ENCODE assay signal across 17 mouse cellular contexts in the genomic region with DNA sequence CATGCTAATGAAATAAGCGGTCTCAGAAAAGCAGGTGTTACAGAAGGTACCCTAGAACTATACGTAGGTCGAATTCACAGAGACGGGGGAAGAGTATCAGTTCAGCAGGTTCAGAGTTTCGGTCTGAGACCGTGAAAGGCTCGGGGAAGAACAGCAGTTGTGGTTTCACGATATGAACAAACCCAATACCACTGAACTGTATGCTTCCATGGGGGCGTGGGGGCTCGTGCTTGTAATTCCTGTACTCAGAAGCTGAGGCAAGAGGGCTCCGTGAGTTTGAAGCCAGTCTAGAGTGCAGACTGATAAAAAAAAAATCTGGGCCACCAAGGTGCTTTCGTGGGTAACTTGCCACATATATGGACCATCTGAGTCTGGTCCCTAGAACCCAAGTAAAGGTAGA. TPM values are rescaled to one million over a fixed set of nuclear protein-coding genes. Genes with fewer than 3 reads are reported as not detected.
A peak's percentile ranks its signal among the peaks of the same experiment; 100 is the strongest.
DNase-seq lines count a peak whose midpoint lies in the region; ATAC-seq and TF ChIP-seq lines count a peak whose summit lies in the region.
"Had no signal": no experiment of that assay in that cellular context is flagged by ENCODE, and none has a peak within 500 bp of the region (broad histone marks: within the 10 kb centered on the region; RNA-seq: fewer than 3 reads in every experiment).

No protein-coding gene starts in this region.

- TF ChIP-seq POLR2A in CH12.LX (IDR thresholded peaks at IDR 0.05; ENCODE audit: low read depth, low read length) = no peak

- no peaks in the 10 kb centered on the region for H3K79me2 ChIP-seq in CH12.LX (replicated peaks; ENCODE audit: control insufficient read depth, extremely low read depth, insufficient read depth, poor library complexity, severe bottlenecking)

- TF ChIP-seq EP300 in CH12.LX (IDR thresholded peaks at IDR 0.05; ENCODE audit: low read length) = peak; percentile 96

- DNase-seq in forebrain, embryonic 14.5 days (ENCODE audit: low spot score) = no peak
- peak; percentile 49 for DNase-seq in CD4-positive helper T cell, adult 2 months (ENCODE audit: low read depth, low spot score)
- peak; percentile 78 for DNase-seq in CH12.LX (ENCODE audit: extremely low read depth)
- peak; percentile 75 for DNase-seq in induced T-regulatory cell, adult 2 months (ENCODE audit: low read depth)
- DNase-seq in urinary bladder, adult 18-20 months (ENCODE audit: low spot score in 2 of 2) = no peak
- DNase-seq in heart, adult 8-10 months (ENCODE audit: low spot score) = no peak
- DNase-seq: adrenal gland, postnatal 10 days; gastrocnemius, postnatal 36 days; heart, adult 18-20 months; kidney, adult 2 months had no signal

- in situ Hi-C loops in CH12.LX (cut with MboI; ENCODE audit: low pct_ligation_motif_present, low pct_unique_long_range_greater_than_20kb, low sequenced_read_pairs) = no loop called here

- H3K36me3 ChIP-seq in forebrain, embryonic 14.5 days (ENCODE audit: control insufficient read depth, insufficient read depth, low read length) = no peaks in the 10 kb centered on the region
- H3K36me3 ChIP-seq in forebrain, embryonic 16.5 days (ENCODE audit: control insufficient read depth, insufficient read depth) = no peaks in the 10 kb centered on the region
- no peaks in the 10 kb centered on the region for H3K36me3 ChIP-seq in CH12.LX (replicated peaks in 1 of 2; ENCODE audit: control insufficient read depth in 1 of 2, insufficient read depth in 1 of 2, low read length in 1 of 2)
- H3K36me3 ChIP-seq: embryonic facial prominence, embryonic 10.5 days; heart, embryonic 12.5 days had no signal

- peak overlapping the region; percentile 18; the same call in 1 of the 2 replicates for H3K27ac ChIP-seq in forebrain, embryonic 14.5 days (ENCODE audit: low read depth, low read length)
- no peak overlapping the region for H3K27ac ChIP-seq in forebrain, embryonic 16.5 days (ENCODE audit: low read length)
- no peak overlapping the region for H3K27ac ChIP-seq in CH12.LX (ENCODE audit: insufficient read depth, low read depth)
- H3K27ac ChIP-seq: embryonic facial prominence, embryonic 10.5 days; hindbrain, embryonic 10.5 days; hindbrain, embryonic 14.5 days had no signal

- no peak overlapping the region for H3K4me3 ChIP-seq in forebrain, embryonic 14.5 days (ENCODE audit: low read depth, low read length)
- H3K4me3 ChIP-seq in forebrain, embryonic 16.5 days (replicated peaks; ENCODE audit: low read length) = no peak overlapping the region
- H3K4me3 ChIP-seq in CH12.LX (replicated peaks in 1 of 3; ENCODE audit: low read depth in 2 of 3, low read length in 2 of 3, poor library complexity in 1 of 3) = no peak overlapping the region
- H3K4me3 ChIP-seq: embryonic facial prominence, embryonic 10.5 days; forebrain, embryonic 13.5 days; heart, embryonic 12.5 days; hindbrain, embryonic 10.5 days had no signal

- ATAC-seq in forebrain, embryonic 14.5 days = no peak
- no peak for ATAC-seq in forebrain, embryonic 16.5 days
- ATAC-seq: forebrain, embryonic 13.5 days; intestine, embryonic 16.5 days had no signal

- no peaks in the 10 kb centered on the region for H3K4me1 ChIP-seq in forebrain, embryonic 14.5 days (ENCODE audit: control insufficient read depth, insufficient read depth, low read length)
- peaks cover 10% of the 10 kb centered on the region; the same call in 1 of the 2 replicates for H3K4me1 ChIP-seq in forebrain, embryonic 16.5 days (replicated peaks; ENCODE audit: control insufficient read depth, insufficient read depth, low read length)
- peaks cover 11 to 19% of the 10 kb centered on the region in 2 experiments; a peak in 3 of 4 replicates for H3K4me1 ChIP-seq in CH12.LX (ENCODE audit: control insufficient read depth in 1 of 2, insufficient read depth in 2 of 2)
- H3K4me1 ChIP-seq: forebrain, embryonic 13.5 days; heart, embryonic 12.5 days had no signal

- no peaks in the 10 kb centered on the region for H3K27me3 ChIP-seq in forebrain, embryonic 14.5 days (replicated peaks; ENCODE audit: control insufficient read depth, insufficient read depth, low read length)
- no peaks in the 10 kb centered on the region for H3K27me3 ChIP-seq in forebrain, embryonic 16.5 days (replicated peaks; ENCODE audit: control insufficient read depth, insufficient read depth, low read length)
- H3K27me3 ChIP-seq in CH12.LX (replicated peaks) = peaks cover 2% of the 10 kb centered on the region
- H3K27me3 ChIP-seq: forebrain, embryonic 13.5 days had no signal

- H3K9me3 ChIP-seq in forebrain, embryonic 14.5 days (replicated peaks; ENCODE audit: control insufficient read depth, low read length) = no peaks in the 10 kb centered on the region
- no peaks in the 10 kb centered on the region for H3K9me3 ChIP-seq in forebrain, embryonic 16.5 days (ENCODE audit: control insufficient read depth, low read length)
- peaks cover 10% of the 10 kb centered on the region for H3K9me3 ChIP-seq in CH12.LX (replicated peaks; ENCODE audit: low read length)
- H3K9me3 ChIP-seq: forebrain, embryonic 13.5 days had no signal

- WGBS in forebrain, embryonic 14.5 days = 88% methylated on average over 12 of the region's 12 CpGs
- whole genome bisulfite sequencing in forebrain, embryonic 16.5 days = 88% methylated on average over 12 of the region's 12 CpGs

- no peak for TF ChIP-seq RAD21 in CH12.LX (IDR thresholded peaks at IDR 0.05; ENCODE audit: low read depth, low read length)

- no peak for TF ChIP-seq CTCF in CH12.LX (conservative IDR thresholded peaks at IDR 0.05 in 1 of 2, IDR thresholded peaks at IDR 0.05 in 1 of 2; ENCODE audit: low read depth in 2 of 2, low read length in 2 of 2)

- dilution Hi-C loops in CH12.LX (cut with MboI; ENCODE audit: extremely low pct_ligation_motif_present, extremely low pct_unique_long_range_greater_than_20kb, low sequenced_read_pairs) = no loop called here

- H3K9ac ChIP-seq in forebrain, embryonic 14.5 days (ENCODE audit: low read length) = no peak overlapping the region
- H3K9ac ChIP-seq in forebrain, embryonic 16.5 days (replicated peaks; ENCODE audit: low read depth, low read length) = no peak overlapping the region
- H3K9ac ChIP-seq in CH12.LX (ENCODE audit: insufficient read depth, low read depth) = no peak overlapping the region
- H3K9ac ChIP-seq: forebrain, embryonic 13.5 days; heart, embryonic 12.5 days; hindbrain, embryonic 14.5 days had no signal

- no peak overlapping the region for H3K4me2 ChIP-seq in forebrain, embryonic 14.5 days (ENCODE audit: low read length)
- no peak overlapping the region for H3K4me2 ChIP-seq in forebrain, embryonic 16.5 days (ENCODE audit: low read length)
- H3K4me2 ChIP-seq in CH12.LX (ENCODE audit: insufficient read depth, low read depth, poor library complexity, severe bottlenecking) = 0 out of 2 replicates have a peak overlapping the region, but pooled peaks have one; percentile 16
- H3K4me2 ChIP-seq: forebrain, embryonic 13.5 days; heart, embryonic 12.5 days; hindbrain, embryonic 14.5 days had no signal

TF ChIP-seq in CH12.LX, 34 proteins besides CTCF, POLR2A, EP300 and RAD21:
- TF ChIP-seq BHLHE40 (IDR thresholded peaks at IDR 0.05; ENCODE audit: low read depth, low read length) (peak; percentile 94), MAZ (IDR thresholded peaks at IDR 0.05; ENCODE audit: low read depth, low read length) (peak; percentile 47; the same call in 1 of the 2 replicates), POLR2AphosphoS2 (IDR thresholded peaks at IDR 0.05; ENCODE audit: low read depth, low read length) (no peak), IRF4 (IDR thresholded peaks at IDR 0.05; ENCODE audit: low read depth, low read length) (peak; percentile 97), JUND (conservative IDR thresholded peaks at IDR 0.05; ENCODE audit: low read depth, low read length) (peak; percentile 84), TCF12 (IDR thresholded peaks at IDR 0.05; ENCODE audit: low read depth, low read length) (peak; percentile 81), CHD2 (IDR thresholded peaks at IDR 0.05; ENCODE audit: low read length) (peak; percentile 73), SIN3A (IDR thresholded peaks at IDR 0.05; ENCODE audit: low read length) (peak; percentile 13; the same call in 1 of the 2 replicates), MYC (IDR thresholded peaks at IDR 0.05; ENCODE audit: low read depth, low read length) (peak; percentile 62; the same call in 1 of the 2 replicates), JUN (IDR thresholded peaks at IDR 0.05; ENCODE audit: insufficient read depth, low read depth, low read length) (peak; percentile 67; the same call in 1 of the 2 replicates), ZNF384 (IDR thresholded peaks at IDR 0.05; ENCODE audit: low read depth, low read length) (peak; percentile 69; the same call in 1 of the 2 replicates), NRF1 (IDR thresholded peaks at IDR 0.05; ENCODE audit: low read depth, low read length) (no peak), MXI1 (IDR thresholded peaks at IDR 0.05; ENCODE audit: low read depth, low read length) (peak; percentile 49; the same call in 1 of the 2 replicates), ELF1 (IDR thresholded peaks at IDR 0.05; ENCODE audit: low read depth, low read length) (no peak), MAFK (IDR thresholded peaks at IDR 0.05; ENCODE audit: insufficient replicate concordance, low read length) (peak; percentile 75), SMC3 (IDR thresholded peaks at IDR 0.05; ENCODE audit: low read depth, low read length) (no peak), TBP (conservative IDR thresholded peaks at IDR 0.05; ENCODE audit: low read depth, low read length) (0 out of 2 replicates have a peak, but pooled peaks have one; percentile 16), ETS1 (conservative IDR thresholded peaks at IDR 0.05; ENCODE audit: low read depth, low read length) (peak; percentile 70), USF2 (conservative IDR thresholded peaks at IDR 0.05; ENCODE audit: low read depth, low read length) (no peak), RCOR1 (conservative IDR thresholded peaks at IDR 0.05; ENCODE audit: low read depth, low read length) (peak; percentile 94; the same call in 1 of the 2 replicates)

RNA-seq across cellular contexts. Expression of gene Bsn, which starts 35.4 kb away (rescaled TPM):
- polyA plus RNA-seq in forebrain, embryonic 14.5 days (2014; fragmentation: Nextera tagmentation; extraction: Ambion mirVana) = 5.3 and 6.6 TPM in 2 replicates
- polyA plus RNA-seq in forebrain, embryonic 16.5 days (2015; fragmentation: Nextera tagmentation; extraction: Ambion mirVana) = 7.0 and 8.5 TPM in 2 replicates
- total RNA-seq in CH12.LX (2012; rRNA removed) (3.6 and 5.6 TPM in 2 replicates), CH12.LX (2014; rRNA removed) (4.0 and 4.4 TPM in 2 replicates)
- polyA plus RNA-seq in CH12.LX (2012; ENCODE audit: insufficient read length, low read depth) = 6.6 and 7.8 TPM in 2 replicates
- under 1 TPM; 0.05 to 0.06 (median 0.06) TPM for total RNA-seq in heart, adult 8-10 months (2022)

Comparison
In these comparisons a context has a peak if more than half of its experiments do, and no peak if none do; other contexts are left out.
1. DNase-seq: peak in CD4-positive helper T cell, adult 2 months (single experiment), CH12.LX (single experiment) and induced T-regulatory cell, adult 2 months (single experiment); none in forebrain, embryonic 14.5 days (single experiment), urinary bladder, adult 18-20 months (0 of 2) and heart, adult 8-10 months (single experiment).